Mouse (Mus musculus) heart, adult 2 months (tissue): ENCODE data around the gene Wipf3.

ENCODE experiments used
- CTCF ChIP-seq: fragments of 200-600 bp; IDR thresholded peaks from 2 replicates; pipeline ENCODE4 v1.8.1; 2022; ENCODE audit warnings: antibody characterized with exemption, mild to moderate bottlenecking, moderate library complexity
- EP300 ChIP-seq: fragments of 200-500 bp; IDR thresholded peaks from 2 replicates; pipeline ENCODE4 v1.6.1; 2011; ENCODE audit warnings: low read depth, low read length, control low read depth; ENCODE audit not compliant: insufficient read depth
- POLR2A ChIP-seq: fragments of 200-500 bp; IDR thresholded peaks from 2 replicates; pipeline ENCODE4 v1.6.1; 2011; ENCODE audit warnings: mild to moderate bottlenecking, low read depth, low read length, control low read depth; ENCODE audit not compliant: insufficient read depth

DNA sequence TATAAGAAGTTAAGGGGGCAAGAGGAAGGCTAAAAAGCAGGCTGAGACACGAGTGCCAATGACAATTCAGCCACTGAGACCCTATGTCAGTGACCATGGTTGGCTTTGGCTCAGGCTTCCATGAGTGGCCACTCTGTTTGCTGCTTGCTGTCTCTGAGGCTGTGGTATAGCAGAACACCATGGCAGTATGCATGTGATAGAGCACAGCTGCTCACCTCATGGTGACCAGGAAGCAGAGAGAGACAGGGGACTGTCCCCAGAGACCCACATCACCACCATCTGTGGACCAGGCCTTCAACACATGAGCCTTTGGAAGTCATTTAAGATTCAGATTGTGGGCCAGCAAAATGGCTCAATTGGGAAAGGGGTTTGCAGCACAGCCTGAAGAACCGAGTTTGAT is 114.2 kb downstream of the Wipf3 start:
- TF ChIP-seq CTCF (no peak), EP300 (no peak), POLR2A (no peak)
